Mouse (Mus musculus): ENCODE data around the gene Eri3.

- TF ChIP-seq POLR2A (IDR thresholded peaks at IDR 0.05; ENCODE audit: borderline replicate concordance, control insufficient read depth, low read depth, low read length) = no peak
- no peak for TF ChIP-seq CTCF (IDR thresholded peaks at IDR 0.05; ENCODE audit: control insufficient read depth, insufficient read depth, low read length)
Measured at GRCm38 (mm10) chr4:117612713-117613112, 62.5 kb downstream of the Eri3 start.
